Mouse (Mus musculus) embryonic facial prominence, embryonic 10.5 days (tissue): ENCODE measurements around the gene Gabra4. TPM values are rescaled to one million over a fixed set of nuclear protein-coding genes. Genes with fewer than 3 reads are reported as not detected.
"Not testable (repeated sequence)": the region's sequence is repeated elsewhere in the genome, so short reads cannot be mapped to it uniquely, and the experiment has no call there.

ENCODE experiments used
- DNase-seq: peaks from one replicate; pipeline ENCODE4 v3.0.0-alpha.2; 2017; ENCODE audit warnings: low spot score
- H3K27ac ChIP-seq: fragments of 300-500 bp; sonication (generic); replicated peaks from 2 replicates; pipeline ENCODE4 v1.5.1; 2016; ENCODE audit warnings: mild to moderate bottlenecking
- H3K27me3 ChIP-seq: fragments of 300-500 bp; sonication (generic); replicated peaks from 2 replicates; pipeline ENCODE4 v1.6.1; 2016; ENCODE audit warnings: low read depth, mild to moderate bottlenecking; ENCODE audit not compliant: poor library complexity, severe bottlenecking
- H3K36me3 ChIP-seq: fragments of 300-500 bp; sonication (generic); replicated peaks from 2 replicates; pipeline ENCODE4 v1.6.1; 2016; ENCODE audit warnings: mild to moderate bottlenecking, moderate library complexity
- H3K4me1 ChIP-seq: fragments of 300-500 bp; sonication (generic); 2 replicates; pipeline ENCODE4 v1.6.1; 2016
- H3K4me3 ChIP-seq: fragments of 300-500 bp; sonication (generic); 2 replicates; pipeline ENCODE4 v1.5.1; 2016; ENCODE audit warnings: mild to moderate bottlenecking, moderate library complexity
- H3K9me3 ChIP-seq: fragments of 300-500 bp; sonication (generic); 2 replicates; pipeline ENCODE4 v1.6.1; 2016; ENCODE audit warnings: mild to moderate bottlenecking
- WGBS: fragments of 180-500 bp; shearing (Covaris S2); methylation state at CpG from one replicate; pipeline ENCODE4 v1.1.7; 2016; 5-methylcytosine and 5-hydroxymethylcytosine counted together
- polyA plus RNA-seq: library from polyadenylated mRNA; unstranded; fragments of >200 nt; fragmentation: Nextera tagmentation; extraction: Ambion mirVana; gene quantifications from 2 replicates; pipeline ENCODE4 v1.2.1, GENCODE M21; 2016

Gabra4 gene
- polyA plus RNA-seq, 1 experiment from 2014 or later = 3.2 TPM

DNA sequence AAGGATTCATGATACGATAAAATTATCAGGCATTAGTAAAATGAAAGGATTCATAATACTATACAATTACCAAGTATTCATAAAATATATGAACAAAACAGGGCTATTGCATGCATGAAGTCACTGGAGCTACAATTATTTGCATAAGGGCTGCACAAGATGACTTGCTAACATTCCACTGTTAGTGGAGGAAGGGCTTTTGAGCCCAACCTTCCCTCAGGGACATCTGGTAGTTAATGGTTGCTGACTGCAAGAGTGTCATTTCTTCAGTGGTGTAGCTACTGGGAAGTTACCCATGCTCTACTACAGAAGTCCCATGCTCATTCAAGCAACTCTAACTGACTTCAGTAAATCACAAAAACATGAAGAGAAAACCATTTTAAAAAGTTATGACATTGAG, 43.8 kb downstream of the Gabra4 start:
- DNase-seq = no peak
- H3K4me3 ChIP-seq = no peak overlapping the region
- WGBS = 99% methylated on average over 1 of the region's 1 CpGs
- no peak overlapping the region for H3K27ac ChIP-seq
- no peaks in the 10 kb centered on the region for H3K27me3 ChIP-seq
- no peaks in the 10 kb centered on the region for H3K36me3 ChIP-seq
- H3K4me1 ChIP-seq = no peaks in the 10 kb centered on the region
- no peaks in the 10 kb centered on the region for H3K9me3 ChIP-seq

DNA sequence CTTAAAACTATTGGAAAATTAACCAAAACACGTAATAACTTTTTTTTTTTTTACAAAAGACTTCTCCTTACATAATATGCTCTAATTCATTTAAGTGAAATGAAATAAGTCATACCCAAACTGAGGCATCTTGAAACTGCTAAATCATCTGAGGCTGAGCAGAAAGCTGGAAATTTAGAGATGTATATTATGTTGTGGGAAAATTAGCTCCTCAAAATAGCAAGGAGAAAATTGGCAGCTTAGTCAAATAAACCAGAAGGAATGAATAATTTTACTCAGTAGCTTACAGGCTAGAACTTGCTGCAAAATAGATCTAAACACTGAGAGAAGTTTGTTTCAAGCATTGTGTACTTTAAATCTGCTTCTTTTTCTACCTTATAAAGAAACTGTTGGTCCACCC, 49.4 kb downstream of the Gabra4 start:
- H3K27ac ChIP-seq = no peak overlapping the region
- DNase-seq = no peak
- H3K27me3 ChIP-seq = no peaks in the 10 kb centered on the region
- no peaks in the 10 kb centered on the region for H3K36me3 ChIP-seq
- H3K9me3 ChIP-seq = no peaks in the 10 kb centered on the region
- 0 out of 2 replicates have a peak, but pooled peaks cover 5% of the 10 kb centered on the region for H3K4me1 ChIP-seq
- 90% methylated on average over 1 of the region's 1 CpGs for WGBS
- H3K4me3 ChIP-seq = no peak overlapping the region

DNA sequence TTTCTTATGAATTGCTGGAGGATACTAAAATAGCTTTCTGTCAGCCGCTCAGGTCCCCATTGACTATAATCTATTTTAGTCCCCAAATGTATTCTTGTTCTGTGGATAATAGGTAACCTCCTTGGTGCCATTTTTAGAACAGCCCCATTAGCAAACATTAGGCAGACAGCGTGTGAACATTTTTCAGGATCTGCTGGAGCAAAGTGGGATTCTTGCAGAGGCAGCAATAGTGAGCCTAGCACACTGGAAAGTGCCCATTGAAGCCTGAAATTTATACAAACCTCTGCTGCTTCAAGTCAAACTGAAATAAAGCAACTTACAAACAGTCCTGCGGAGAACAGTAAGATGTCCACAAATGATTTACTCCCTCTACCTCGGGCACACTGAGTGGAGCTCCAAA, 51.2 kb downstream of the Gabra4 start:
- no peaks in the 10 kb centered on the region for H3K9me3 ChIP-seq
- WGBS = 82% methylated on average over 4 of the region's 4 CpGs
- H3K27ac ChIP-seq = no peak overlapping the region
- H3K4me3 ChIP-seq = no peak overlapping the region
- no peaks in the 10 kb centered on the region for H3K36me3 ChIP-seq
- no peak for DNase-seq
- no peaks in the 10 kb centered on the region for H3K27me3 ChIP-seq
- H3K4me1 ChIP-seq = 0 out of 2 replicates have a peak, but pooled peaks cover 5% of the 10 kb centered on the region

DNA sequence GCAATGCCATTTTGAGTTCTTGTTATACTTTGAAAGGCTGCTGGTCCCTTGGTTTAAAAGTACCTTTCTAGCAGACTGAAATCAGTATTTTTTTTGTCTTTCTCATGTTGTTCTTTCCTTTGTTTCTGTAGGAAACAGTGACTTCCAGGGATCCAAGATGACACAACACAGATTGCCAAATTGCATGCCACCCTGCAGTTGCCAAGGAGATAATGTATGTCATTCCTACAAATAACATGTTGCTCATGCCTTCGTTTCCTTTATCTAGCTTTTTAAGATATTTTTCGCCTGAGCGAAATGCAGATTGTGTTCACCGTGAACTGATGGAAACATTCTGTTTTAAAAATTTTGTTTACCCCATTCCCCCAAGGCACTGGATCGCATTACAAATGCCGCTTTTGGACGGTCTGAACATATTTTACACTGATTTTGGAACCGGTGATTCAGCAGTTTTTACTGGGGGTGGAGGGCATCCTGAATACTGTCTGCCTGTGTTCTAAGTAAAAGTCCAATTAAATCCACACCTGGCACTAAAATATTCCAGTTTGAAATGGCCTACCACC, 53.9 kb downstream of the Gabra4 start:
- H3K4me1 ChIP-seq = 0 out of 2 replicates have a peak, but pooled peaks cover 5% of the 10 kb centered on the region
- no peaks in the 10 kb centered on the region for H3K9me3 ChIP-seq
- WGBS = 75% methylated on average over 8 of the region's 8 CpGs
- no peak overlapping the region for H3K4me3 ChIP-seq
- no peak overlapping the region for H3K27ac ChIP-seq
- no peak for DNase-seq
- no peaks in the 10 kb centered on the region for H3K27me3 ChIP-seq
- H3K36me3 ChIP-seq = no peaks in the 10 kb centered on the region

DNA sequence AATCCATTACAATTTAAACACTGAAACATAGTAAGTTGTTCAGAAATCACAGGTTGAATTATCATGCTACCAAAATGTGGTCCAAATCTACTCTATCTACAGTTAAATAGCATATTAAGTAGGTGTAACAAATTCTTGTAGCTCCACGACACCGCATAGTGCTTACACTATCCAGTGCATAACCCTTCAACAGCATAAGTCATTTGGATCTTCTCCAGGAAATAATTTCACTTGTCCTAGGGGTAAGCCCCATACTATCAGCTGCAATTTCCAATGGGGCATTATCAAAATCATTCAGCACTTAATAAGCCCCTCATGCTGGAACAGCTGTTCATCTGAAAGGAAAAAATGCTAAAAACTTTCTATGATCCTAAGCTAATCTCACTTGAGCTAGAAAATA, 62.8 kb downstream of the Gabra4 start:
- no peaks in the 10 kb centered on the region for H3K9me3 ChIP-seq
- H3K27me3 ChIP-seq = no peaks in the 10 kb centered on the region
- no peak overlapping the region for H3K27ac ChIP-seq
- H3K4me3 ChIP-seq = no peak overlapping the region
- H3K36me3 ChIP-seq = no peaks in the 10 kb centered on the region
- no peaks in the 10 kb centered on the region for H3K4me1 ChIP-seq
- no peak for DNase-seq
- 95% methylated on average over 2 of the region's 2 CpGs for WGBS

DNA sequence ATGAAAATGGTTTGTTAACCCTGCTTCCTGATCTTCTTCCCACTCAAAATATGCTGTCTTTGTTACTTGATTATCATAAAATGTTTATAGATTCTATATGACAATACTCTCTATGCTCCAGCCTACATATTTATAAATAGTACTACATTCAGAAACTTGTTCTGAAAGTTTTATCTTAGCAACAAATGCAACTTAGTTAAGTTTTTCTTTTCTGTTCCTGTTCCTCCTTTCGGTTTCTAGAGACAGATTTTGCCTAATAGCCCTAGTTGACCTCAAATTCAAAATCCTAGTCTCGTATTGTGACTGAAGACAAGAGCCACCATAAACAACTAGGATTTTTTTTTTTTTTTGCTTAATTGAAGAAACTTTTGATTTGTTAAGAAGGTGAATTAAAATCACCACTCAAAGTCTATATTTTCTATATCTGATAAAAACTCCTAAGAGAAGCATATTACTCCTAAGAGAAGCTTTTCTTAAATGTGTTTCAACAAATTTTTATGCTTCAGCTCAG, 64.3 kb downstream of the Gabra4 start:
- H3K27ac ChIP-seq = no peak overlapping the region
- H3K27me3 ChIP-seq = no peaks in the 10 kb centered on the region
- no peak for DNase-seq
- H3K9me3 ChIP-seq = no peaks in the 10 kb centered on the region
- H3K4me3 ChIP-seq = no peak overlapping the region
- no peaks in the 10 kb centered on the region for H3K4me1 ChIP-seq
- H3K36me3 ChIP-seq = no peaks in the 10 kb centered on the region
- WGBS = 86% methylated on average over 2 of the region's 2 CpGs

DNA sequence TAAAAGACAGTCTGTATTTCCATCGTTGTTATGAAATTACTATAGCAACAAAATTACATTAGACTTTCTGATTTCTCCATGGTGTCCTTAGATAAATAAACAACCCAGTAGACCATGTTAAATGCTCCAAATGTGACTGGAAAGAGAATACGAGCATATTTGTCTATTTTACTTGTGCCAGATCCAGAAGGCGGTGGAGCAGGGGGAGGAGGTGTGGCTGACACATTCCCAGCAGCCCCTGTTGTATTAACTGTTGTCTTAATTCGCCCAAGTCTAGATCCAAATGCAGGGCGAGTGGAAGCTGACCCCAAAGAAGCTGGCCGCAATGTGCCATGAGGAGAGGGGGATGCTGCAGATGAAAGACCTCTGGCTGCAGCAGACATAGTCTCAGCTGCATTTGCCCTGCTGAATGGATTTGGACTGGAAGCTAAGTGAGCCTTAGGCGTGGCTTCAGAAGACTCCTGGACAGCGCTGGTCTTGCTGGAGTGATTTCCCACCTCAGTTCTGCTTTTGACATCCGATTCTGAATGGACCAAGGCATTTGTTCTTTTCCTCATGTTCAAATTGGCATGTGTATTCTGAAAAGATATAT, 86.4 kb downstream of the Gabra4 start:
- Histone ChIP-seq H3K27me3 (no peaks in the 10 kb centered on the region), H3K4me3 (no peak overlapping the region), H3K9me3 (no peaks in the 10 kb centered on the region), H3K4me1 (no peaks in the 10 kb centered on the region), H3K27ac (no peak overlapping the region), H3K36me3 (no peaks in the 10 kb centered on the region)
- 83% methylated on average over 9 of the region's 9 CpGs for WGBS
- DNase-seq = no peak

DNA sequence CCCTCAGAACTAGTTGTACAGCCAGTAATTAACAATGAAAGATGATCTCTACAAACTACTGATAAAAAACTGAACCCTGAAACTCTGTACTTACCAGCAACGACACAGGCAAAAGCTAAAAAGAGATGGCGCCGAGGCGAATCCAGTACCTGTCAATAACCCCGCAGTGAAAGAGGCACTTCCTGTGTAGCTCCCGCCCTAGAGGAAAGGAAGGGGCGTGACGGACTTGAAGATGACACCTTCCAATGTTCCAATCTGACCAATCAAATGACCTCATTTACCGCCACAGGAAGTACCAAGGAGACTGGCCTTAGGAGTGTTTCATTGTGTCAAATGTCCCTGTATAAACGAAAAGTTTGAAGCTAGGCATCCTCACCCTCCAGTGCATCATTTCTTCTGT, 110.0 kb downstream of the Gabra4 start, which contains the start of gene Cox7b2:
Gene Cox7b2, minus strand, starts transcription at position 127 of the 400 bp plus-strand sequence.
- Histone ChIP-seq H3K4me3 (no peak within 1 kb of the TSS), H3K9me3 (peaks cover 3% of the 10 kb centered on the region; the same call in 1 of the 2 replicates), H3K4me1 (no peaks in the 10 kb centered on the region), H3K36me3 (no peaks in the 10 kb centered on the region), H3K27me3 (no peaks in the 10 kb centered on the region), H3K27ac (no peak within 1 kb of the TSS)
- no peak for DNase-seq
- WGBS = 94% methylated on average over 10 of the region's 10 CpGs

DNA sequence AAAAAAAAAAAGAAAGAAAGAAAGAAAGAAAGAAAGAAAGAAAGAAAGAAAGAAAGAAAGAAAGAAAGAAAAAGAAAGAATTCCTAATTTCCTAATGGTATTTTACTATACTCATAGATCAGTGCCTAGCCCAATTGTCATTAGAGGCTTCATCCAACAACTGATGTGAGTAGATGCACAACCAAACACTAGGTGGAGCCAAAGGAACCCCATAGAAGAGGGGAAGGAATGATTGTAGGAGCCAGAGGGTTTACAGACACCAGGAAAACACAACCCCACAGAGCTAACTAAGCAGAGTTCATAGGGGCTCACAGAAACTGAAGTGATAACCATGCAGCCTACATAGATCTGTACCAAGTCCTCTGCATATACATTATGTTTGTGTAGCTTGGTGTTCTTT, 112.6 kb downstream of the Gabra4 start:
- peaks cover 3% of the 10 kb centered on the region; the same call in 1 of the 2 replicates for H3K9me3 ChIP-seq
- H3K4me1 ChIP-seq = no peaks in the 10 kb centered on the region
- no peak overlapping the region for H3K4me3 ChIP-seq
- H3K27me3 ChIP-seq = no peaks in the 10 kb centered on the region
- H3K27ac ChIP-seq = no peak overlapping the region
- no peak for DNase-seq
- H3K36me3 ChIP-seq = no peaks in the 10 kb centered on the region

DNA sequence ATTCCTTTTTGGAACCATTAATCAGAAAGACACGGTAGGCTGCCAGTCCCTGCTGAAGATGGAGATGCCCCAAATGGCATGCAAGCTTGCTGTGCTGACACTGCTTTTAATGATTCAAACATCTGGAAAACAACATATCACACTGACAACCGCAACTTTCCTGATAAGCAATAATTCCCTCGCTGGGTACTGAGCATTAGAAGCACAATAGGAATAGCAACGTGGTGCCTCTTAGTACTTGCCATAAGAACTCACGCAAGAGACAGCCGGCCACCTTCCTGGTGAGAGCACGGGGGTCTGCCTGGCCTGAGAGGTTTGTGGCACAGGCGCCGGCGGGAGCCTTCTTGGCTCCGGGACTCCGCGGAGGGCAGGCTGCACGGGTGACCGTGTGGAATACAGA, 132.6 kb downstream of the Gabra4 start:
- H3K9me3 ChIP-seq, H3K27me3 ChIP-seq, H3K4me1 ChIP-seq, H3K4me3 ChIP-seq, DNase-seq, H3K27ac ChIP-seq, H3K36me3 ChIP-seq: not testable (repeated sequence)
- WGBS = 80% methylated on average over 10 of the region's 15 CpGs

Other genes with a start within 250 kb of the Gabra4 start
- gene Cox7b2, start 110.1 kb downstream of the Gabra4 start, polyA plus RNA-seq = not detected in 2 replicates
- gene Gabrb1, start 195 bp downstream of the Gabra4 start, polyA plus RNA-seq = 0.12 and 0.20 TPM in 2 replicates